Mouse (Mus musculus): ENCODE measurements around the gene Slc8a1.

Gene Slc8a1

DNA sequence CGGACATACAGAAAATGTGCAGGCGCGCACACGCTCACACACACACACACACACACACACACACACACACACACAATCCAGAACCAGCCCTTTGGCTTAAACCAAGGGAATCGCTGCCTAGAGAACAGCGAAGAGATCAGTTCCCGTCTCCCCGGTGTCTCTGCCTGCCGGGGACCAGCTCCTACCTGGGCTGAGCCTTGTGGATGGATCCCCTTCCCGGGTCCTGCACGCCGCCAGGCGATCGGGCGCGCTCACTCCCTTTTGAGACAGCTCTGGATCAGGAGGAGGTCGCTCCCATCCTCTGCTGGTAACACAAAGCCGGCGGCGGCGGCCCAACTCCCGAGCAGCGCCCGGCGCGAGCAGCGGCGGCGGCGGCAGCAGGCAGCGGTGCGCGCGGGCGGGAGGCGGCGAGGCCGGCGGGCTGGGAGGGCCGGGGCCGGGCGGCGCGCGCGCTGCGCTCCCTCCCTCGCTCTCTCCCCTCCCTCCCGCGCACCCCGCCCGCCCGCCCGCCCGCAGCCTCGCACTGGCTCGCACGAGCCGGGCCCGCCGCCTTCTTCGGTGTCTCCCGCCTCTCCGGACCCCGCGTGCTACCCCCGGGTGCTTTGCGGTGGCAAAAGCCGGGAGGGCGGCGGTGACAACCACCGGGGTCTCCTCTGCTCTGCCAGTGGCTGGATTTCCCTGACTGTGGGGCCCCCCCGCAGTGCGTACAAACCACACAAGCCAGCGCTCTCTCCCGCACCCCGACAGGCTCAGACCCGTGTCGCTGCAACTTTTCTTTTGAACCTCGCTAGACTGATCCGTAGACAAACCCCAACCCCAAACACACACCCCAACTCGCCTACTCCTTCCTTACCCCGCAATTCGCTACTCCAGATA is 68.1 kb downstream of the Slc8a1 start:
- DNase-seq (ENCODE audit: low spot score in 2 of 2), result peak; percentile 48 to 53

DNA sequence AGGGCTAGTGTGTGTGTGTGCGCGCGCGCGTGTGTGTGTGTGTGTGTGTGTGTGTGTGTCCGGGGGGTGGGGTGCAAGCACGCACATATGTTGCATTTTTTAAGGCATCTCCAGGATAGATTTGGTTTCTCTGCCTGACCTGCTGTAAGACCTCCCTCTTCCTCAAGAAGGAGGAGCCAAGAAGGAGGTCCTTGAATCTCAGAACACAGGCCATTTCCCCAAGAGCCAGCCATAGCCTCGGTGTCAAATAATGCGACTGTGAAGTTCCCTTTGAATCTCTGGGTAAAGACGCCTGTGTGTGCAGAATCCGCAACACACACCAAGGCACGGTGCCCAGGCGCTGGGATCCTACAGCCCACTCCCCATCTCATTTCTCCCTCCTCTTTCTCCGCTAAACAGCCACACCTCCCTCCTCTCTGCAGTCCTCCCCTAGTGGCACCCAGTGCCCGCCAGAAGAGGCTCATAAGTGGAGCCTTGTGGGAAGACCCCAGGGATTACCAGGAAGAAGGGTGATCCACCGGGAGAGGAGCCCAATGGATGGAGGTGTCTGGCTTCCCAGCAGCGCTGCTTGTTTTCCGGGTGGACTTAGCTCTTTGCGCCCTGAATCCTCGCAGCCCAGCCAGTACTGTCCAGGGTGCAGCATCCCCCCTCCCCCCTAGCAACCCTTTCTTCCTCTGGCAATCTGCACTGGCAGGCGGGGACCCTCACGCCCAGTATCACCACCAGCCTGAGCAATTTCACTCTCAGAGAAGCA is 68.9 kb downstream of the Slc8a1 start:
- peak; percentile 49 to 54 for DNase-seq (ENCODE audit: low spot score in 2 of 2)

GRCm38 (mm10) chr17:81668466-81668865 is 69.7 kb downstream of the Slc8a1 start:
- no peak for DNase-seq (ENCODE audit: low spot score in 2 of 2)

- DNase-seq (ENCODE audit: low spot score in 2 of 2), result no peak
Observed at GRCm38 (mm10) chr17:81667935-81668334, 70.2 kb downstream of the Slc8a1 start.

GRCm38 (mm10) chr17:81666551-81666950 is 71.6 kb downstream of the Slc8a1 start:
- DNase-seq (ENCODE audit: low spot score in 2 of 2), result no peak

GRCm38 (mm10) chr17:81664916-81665315 is 73.3 kb downstream of the Slc8a1 start:
- no peak for DNase-seq (ENCODE audit: low spot score in 2 of 2)

- no peak for DNase-seq (ENCODE audit: low spot score in 2 of 2)
Observed at GRCm38 (mm10) chr17:81657828-81658227, 80.3 kb downstream of the Slc8a1 start.

- no peak for DNase-seq (ENCODE audit: low spot score in 2 of 2)
Observed at GRCm38 (mm10) chr17:81654548-81654947, 83.6 kb downstream of the Slc8a1 start.

GRCm38 (mm10) chr17:81652958-81653357 is 85.2 kb downstream of the Slc8a1 start:
- DNase-seq (ENCODE audit: low spot score in 2 of 2), result no peak

- DNase-seq (ENCODE audit: low spot score in 2 of 2), result no peak
Observed at GRCm38 (mm10) chr17:81636822-81637221, 101.4 kb downstream of the Slc8a1 start.

DNA sequence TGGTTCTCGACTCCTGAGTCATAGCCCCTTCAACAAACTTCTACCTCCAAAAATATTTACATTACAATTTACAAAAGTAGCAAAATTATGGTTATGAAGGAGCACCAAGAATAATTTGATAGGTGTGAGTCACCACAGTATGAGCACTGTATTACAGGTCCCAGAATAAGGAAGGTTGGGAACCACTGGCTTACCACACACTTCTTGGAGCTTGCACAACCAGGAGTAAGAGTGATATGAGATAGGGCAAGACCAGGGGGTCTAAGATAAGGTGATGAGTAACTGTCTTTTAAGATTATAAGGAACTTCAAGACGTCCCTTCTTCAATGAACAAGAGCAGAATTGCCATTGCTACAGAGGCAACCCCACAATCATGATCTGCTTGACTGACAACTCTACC is 107.7 kb downstream of the Slc8a1 start:
- no peak for DNase-seq (ENCODE audit: low spot score in 2 of 2)

GRCm38 (mm10) chr17:81621188-81621644 is 117.0 kb downstream of the Slc8a1 start:
- DNase-seq (ENCODE audit: low spot score in 2 of 2), result peak; percentile 13 to 14

GRCm38 (mm10) chr17:81618461-81618860 is 119.7 kb downstream of the Slc8a1 start:
- DNase-seq (ENCODE audit: low spot score in 2 of 2), result no peak

DNA sequence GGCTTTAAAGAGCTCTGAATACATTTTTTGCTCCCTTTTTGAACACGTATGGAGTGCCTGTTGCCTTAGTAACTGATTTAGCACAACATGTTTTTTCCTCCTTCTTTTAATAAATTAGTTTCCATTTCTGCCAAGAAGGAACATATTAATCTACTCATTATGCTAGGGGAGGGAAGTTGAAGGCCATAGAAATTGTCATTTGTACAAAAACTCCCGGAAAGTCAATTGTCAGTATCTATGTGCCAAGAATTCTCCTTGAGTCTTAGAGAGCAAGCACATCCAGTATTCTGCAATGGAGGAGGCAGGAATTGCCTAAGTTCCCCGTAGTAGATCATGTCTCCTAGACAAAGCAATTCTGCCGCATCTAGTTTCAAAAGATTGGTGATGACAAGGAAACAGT is 121.9 kb downstream of the Slc8a1 start:
- DNase-seq (ENCODE audit: low spot score in 2 of 2), result no peak

GRCm38 (mm10) chr17:81615391-81615790 is 122.8 kb downstream of the Slc8a1 start:
- no peak for DNase-seq (ENCODE audit: low spot score in 2 of 2)

DNA sequence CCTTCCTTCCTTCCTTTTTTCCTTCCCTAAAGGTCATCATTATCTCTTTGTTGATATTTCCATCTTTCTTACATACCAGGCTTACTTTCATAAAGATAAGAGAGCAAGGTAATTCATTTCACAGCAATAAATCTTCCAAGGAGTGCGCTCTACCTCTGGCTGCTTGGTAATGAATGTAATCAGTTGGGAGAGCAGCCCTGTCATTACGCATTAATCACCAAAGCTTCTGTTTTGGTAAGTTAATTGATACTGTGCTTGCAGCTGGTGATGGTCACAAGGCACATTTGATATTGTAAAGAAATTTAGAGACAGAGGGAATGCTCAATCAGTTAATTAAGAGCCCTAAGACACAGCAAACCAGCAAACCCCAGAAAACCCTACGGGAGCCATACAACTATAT is 130.7 kb downstream of the Slc8a1 start:
- DNase-seq (ENCODE audit: low spot score in 2 of 2), result no peak

GRCm38 (mm10) chr17:81606084-81606483 is 132.1 kb downstream of the Slc8a1 start:
- DNase-seq (ENCODE audit: low spot score in 2 of 2), result no peak

GRCm38 (mm10) chr17:81605219-81605660 is 132.9 kb downstream of the Slc8a1 start:
- DNase-seq (ENCODE audit: low spot score in 2 of 2), result no peak

DNA sequence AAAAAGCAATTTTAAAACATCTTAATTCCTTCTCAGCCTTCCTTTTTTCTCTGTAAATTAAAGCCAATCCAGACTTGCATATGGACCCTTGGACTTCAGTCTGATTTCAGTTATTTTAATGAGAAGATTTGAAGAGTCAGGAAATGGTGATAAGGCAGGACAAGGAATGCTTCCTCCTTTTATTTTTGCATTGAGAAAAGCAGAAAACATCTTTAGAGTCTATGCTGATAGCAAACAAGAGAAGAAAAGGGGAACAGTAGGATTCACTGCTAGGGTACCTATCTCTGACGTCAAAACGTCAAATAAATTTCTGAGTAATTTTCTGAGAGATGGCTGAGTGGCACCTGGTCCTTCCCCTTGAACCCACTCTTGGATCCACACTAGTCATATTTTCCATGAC is 139.1 kb downstream of the Slc8a1 start:
- DNase-seq (ENCODE audit: low spot score in 2 of 2), result no peak

- DNase-seq (ENCODE audit: low spot score in 2 of 2), result no peak
Observed at GRCm38 (mm10) chr17:81589791-81590190, 148.4 kb downstream of the Slc8a1 start.

GRCm38 (mm10) chr17:81586759-81587158 is 151.4 kb downstream of the Slc8a1 start:
- no peak for DNase-seq (ENCODE audit: low spot score in 2 of 2)

DNA sequence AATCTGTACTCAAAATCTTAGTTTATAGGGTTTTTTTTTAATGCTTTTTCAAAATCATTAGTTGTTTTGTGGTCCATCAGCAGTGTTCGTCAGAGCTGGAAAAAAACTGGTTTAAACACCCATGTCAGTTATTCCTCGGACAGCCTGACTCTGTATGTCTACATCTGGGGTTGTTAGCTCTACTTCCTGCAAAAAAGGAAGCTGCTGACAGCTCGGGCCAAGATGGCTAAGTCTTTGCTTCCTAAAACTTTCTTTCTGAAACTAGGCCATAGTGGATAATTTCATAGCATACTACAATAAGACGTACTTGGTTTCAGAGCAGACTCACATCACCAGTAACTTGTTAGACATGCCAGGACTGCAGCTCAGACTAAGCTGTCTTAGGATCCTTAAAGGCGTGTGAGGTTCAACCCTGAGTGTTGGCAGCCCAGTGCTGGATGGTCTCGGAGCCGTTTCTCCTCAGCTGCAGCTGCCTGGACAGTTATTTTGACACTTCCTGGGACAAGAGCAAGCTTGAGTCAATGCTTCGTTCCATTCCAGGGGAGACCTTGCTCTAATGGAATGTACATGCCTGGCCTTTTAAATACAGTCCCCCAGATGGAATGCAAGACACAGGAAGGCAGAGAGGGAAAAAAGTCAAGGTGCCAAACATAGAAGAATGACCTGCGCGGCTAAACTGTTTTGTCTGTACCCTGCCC is 158.3 kb downstream of the Slc8a1 start:
- DNase-seq (ENCODE audit: low spot score in 2 of 2), result peak; percentile 40 to 43

Data from heart, adult 9 months (tissue).